Mouse (Mus musculus) frontal cortex, postnatal 10 days (tissue): ENCODE results near the gene 1700010I14Rik.
A peak's percentile ranks its signal among the peaks of the same experiment; 100 is the strongest.

Source experiments
- DNase-seq, 2 experiments: peaks; one replicate each; pipeline ENCODE4 v3.0.0; 2022; ENCODE audit warnings: low spot score in 2 of 2, mixed read lengths in 1 of 2

Gene 1700010I14Rik

DNA sequence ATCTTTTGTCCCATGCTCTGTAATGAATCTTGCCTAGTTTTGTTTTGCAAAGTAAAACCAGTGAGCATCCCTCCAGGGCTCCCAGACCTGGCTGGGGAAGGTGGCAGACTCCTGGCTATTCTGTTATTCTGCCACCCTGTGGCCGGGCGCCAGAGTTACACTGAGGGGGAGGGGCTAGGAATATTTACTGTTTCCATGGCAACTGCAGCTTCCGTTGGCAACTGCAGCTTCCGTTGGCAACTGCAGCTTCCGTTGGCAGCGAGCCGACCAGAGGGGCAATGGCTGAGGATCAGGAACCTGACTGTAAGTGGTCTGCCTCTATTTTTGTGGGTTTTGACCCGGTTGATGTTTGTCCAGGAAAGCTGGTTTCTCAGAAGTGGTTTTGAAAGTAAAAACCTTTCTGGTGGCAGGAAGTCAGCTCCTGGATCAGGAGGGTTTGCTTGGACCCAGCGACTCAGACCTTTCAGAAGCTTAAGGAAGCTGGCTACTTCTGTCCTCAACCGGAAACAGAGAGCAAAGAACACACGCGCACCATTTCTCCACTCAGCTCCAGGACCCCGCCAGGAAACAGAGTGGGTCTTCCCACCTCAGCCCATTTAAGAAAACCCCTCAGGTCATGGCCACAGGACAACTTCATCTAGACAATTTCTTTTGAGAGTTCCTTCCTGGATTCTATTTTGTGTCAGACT, at the start of gene 1700010I14Rik:
Gene 1700010I14Rik, plus strand, starts transcription at position 215 of the 689 bp plus-strand sequence.
- DNase-seq, result peak; percentile 88 to 89

DNA sequence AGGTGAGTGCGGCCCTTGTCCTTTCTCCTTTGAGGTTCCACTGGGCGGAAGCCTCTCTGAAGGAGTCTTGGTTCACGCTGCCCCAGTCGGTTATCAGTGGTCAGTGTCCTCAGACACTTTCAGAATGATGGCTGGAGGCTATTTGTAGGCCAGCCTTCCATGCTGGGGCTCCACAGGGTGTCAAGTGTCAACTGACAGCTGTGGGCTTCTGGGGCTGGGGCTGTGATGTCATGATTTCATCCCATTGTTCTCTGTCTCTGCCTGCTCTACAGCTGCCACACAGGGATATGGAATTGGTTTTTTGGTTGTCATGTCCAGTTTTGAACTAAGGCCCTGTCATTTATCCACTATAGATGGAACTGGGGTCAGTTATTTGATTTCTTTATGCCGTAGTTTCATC, 36.5 kb upstream of the 1700010I14Rik start:
- DNase-seq, result no peak

DNA sequence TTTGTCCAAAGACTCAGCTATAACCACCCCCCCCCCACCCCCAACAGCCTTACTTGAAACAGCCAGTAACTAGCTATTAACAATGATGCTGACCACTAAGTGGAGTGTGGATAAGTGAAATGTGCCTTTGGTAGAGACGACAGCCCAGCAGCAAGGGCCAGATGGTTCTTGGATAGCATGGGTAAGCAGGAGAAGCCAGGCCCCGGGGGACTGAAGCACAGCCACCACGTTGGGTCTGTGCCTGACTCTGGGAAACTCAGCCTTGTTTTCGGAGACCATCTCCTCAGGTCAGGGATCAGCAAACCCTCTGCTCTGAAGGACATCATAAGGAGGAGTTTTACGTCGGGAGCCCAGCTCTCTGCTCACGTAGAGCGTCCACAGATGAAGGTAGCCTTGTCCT, 35.2 kb upstream of the 1700010I14Rik start:
- no peak for DNase-seq

DNA sequence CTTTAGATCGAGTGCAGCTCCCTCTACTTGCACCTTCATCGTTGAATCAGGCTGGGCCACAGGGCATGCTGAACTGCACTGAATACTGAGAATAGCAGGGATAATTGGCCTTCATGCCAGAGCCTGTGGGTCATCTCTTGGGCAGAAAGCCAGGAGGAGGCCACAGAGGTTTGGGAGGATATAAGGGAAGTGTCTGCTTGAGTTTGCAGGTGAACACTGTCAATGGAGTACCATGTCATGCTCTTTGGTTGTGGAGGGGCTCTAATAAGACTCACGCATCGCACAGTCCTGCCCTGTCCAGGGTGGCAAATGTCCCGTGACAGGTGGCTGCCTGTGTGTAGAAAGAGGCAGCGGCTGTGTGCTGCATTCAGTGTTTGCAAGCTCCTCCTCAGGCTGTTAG, 30.0 kb upstream of the 1700010I14Rik start:
- no peak for DNase-seq

DNA sequence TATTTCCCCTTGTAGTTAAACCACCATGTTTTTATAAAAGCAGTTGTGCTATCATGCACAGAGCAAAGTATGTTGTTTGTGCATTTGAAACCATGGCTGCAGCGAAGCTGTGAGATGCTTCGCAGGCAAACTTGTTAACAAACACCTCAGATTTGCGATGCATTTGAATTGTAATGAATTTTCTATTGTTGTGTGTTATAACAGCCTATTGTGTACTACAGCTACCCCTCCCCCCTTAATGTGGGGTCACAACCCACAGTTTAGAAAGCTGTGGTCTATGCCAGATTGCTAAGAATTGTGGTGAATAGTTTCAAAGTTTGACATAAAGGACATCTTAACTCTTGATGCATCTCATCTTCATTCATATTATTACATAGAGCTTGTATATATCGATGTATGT, 27.7 kb upstream of the 1700010I14Rik start:
- DNase-seq, result no peak

DNA sequence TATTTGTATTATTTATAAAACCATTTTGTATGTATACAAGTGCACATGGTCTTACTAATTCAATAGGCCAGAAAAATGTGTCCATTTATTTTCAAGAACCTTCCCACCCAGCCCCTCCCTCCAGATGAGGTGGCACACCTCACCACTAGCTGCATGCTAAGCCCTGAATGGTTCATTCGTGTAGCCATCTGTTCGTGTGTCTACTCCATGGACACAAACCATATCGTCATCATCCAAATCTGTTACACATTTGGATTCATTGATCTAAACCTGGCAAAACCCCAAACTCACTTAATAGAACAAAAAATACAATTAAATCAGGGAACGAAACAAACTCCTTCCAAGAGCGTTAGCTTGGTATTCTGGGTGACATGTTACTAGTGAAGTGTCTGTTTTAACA, 27.0 kb upstream of the 1700010I14Rik start:
- DNase-seq, result no peak

DNA sequence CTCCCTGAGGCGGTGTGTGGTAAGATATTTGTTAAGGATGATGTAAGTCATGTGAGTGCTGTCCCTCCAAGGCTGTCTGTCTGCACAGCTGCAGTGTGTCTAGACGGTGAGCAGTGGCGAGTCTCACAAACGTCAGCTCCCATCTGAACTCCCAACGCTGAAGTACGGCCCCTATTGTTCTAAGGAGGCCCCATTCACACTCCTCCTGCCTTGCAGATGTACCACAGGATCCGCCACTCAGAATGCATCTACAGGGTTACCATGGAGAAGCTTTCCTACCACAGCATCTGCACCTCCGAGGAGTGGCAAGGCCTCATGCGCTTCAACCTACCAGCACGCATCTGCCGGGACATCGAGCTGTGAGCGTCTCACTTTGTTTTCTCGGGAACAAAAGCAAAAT, 26.5 kb upstream of the 1700010I14Rik start:
- no peak for DNase-seq

DNA sequence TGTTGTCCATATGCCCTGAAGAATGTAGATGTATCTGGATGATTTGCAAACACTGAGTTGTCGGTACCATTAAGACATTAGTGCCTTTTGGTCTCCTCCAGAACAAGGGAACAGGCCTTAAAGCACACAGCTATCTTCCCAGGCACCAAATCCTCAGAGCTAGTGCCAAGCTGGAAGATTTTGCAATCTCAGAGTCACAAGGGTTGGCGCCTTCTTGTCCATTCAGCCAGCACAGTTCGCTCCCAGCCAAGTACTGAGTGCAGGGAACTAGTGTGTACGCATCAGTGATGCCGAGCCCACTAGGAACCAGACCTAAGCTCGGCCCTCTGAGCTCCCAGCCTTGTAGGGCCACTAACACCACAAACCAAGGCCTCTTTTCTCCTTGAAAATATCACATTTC, 23.0 kb upstream of the 1700010I14Rik start:
- DNase-seq, result no peak

DNA sequence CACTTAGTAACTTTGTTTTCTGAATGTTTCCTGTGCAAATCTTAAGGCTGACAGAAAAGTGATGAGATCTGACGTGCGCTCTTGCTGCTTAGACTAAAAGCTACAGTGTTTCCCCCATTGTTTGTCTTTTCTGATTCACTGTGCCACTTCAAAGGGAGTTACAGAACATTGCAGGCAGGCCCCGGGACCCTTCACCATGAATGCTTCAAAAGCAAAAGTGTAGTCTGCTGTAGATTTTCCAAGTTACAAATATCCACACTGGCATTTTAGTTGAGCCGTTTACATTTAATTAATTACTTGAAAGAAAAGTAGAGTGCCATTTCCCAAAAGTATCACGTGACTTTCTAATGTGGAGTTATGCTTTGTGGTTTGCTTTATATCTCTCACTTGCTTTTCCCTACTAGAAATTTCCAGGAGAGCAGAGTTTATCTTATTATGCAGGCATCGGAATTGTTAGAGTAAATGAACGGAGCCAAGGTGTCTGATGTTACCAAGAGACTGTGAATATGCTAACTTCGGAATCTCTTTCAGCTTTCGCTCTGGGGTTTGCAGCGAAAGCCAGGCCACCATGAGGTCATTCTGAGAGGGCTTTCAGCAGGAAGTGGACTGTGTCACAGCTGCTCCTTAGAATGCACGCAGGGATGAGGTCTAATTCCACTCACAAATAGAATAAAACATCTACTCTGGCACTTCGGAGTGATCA, 15.8 kb upstream of the 1700010I14Rik start:
- DNase-seq, result no peak

DNA sequence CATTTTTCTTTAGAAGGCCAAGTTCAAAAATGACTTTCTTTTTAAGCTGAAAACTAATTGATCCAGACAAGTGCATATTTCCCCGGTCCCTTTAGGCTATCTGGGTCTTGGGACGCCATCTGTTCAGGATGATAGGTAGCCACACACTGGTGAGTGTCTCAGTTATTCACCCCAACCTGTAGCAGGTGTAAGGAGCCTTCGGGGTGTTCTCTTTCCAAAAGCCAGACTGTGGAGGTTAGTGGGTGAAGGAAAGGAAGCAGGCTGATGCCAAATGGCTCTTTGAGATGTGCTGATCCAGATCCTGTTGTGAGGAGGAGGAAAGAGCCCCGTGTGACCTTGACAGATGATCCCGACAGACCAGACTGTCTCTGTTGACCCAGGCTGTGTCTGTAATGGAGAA, 14.8 kb upstream of the 1700010I14Rik start:
- DNase-seq, result no peak

DNA sequence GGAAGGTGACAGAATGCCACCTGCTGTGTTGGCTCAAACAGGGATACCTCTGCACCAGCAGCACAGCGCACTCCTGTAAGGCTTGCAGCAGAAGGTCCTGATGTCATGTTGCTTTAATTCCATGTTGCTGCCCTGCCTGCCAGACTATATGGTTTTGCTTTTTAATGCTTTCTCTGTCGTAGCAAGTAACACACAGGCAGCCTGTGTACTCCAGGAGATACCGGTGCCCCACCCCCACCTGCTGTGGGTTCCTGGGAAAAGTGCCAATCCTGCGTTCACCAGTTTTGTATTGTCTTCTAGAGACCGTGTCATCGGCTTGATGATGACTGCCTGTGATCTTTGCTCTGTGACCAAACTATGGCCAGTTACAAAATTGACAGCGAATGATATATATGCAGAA, 13.7 kb upstream of the 1700010I14Rik start:
- DNase-seq, result no peak

DNA sequence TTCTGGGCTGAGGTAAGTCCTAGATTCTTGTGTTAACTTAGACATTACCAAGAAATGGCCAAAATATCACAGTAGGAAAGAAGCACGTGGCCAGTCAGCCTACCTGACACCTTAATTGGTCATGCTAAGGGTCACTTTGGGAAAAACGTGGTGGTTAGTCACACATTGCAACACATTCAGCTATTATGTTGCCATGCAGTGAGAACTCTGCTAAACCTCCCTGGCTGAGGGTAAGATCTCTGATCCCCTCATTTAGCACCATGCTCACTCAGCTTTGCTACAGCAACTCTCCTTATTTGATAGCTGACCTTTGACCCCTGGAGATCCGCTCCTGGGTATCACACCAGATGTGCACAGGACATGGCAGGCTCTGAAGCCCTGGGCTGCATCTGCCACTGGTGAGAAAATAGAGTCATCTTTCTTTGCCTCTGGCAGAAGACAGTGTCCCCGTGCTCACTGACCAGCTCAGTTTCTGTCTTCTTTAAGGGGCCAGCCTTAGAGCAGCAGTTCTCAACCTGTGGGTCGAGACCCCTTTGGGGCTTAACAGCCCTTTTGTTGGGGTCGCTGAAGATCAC, 13.2 kb upstream of the 1700010I14Rik start:
- DNase-seq, result no peak

DNA sequence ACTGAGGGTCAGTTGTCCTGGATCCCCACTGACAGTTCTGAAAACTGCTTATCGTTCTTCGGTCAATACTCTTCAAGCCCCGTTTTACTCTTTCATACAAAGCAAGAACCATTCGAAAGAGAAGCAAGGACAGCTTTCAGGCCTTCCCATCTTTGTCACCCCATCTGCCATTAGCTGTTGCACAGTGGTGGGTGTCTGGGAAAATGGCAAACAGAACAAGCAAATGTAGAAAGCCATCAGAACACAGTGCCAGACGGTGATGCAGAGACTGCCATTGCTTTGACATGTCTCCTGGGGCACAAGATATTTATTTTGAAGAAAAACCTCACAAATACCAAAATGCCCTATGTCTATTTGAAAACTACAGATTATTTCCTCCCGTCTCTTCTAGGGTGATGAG, 11.4 kb upstream of the 1700010I14Rik start:
- DNase-seq, result no peak

DNA sequence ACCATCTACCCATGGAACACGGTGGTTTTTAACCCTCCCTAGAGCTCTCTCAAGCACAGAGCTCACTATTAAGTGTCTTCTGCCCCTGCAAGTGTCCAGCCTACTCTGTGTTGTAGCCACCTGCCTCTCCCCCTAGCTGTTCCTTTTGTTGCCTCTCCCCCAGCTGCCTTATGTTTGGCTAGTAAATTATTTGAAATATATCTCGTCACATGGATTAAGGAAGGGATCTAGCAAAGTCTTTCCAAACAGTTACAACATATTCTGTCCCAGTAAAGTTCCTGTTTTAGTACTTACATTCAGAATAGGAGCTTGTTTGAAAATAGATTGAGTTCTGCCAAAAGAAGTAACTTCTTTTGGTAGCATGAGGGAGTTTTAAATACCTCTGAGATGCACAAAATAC, 10.9 kb upstream of the 1700010I14Rik start:
- no peak for DNase-seq

DNA sequence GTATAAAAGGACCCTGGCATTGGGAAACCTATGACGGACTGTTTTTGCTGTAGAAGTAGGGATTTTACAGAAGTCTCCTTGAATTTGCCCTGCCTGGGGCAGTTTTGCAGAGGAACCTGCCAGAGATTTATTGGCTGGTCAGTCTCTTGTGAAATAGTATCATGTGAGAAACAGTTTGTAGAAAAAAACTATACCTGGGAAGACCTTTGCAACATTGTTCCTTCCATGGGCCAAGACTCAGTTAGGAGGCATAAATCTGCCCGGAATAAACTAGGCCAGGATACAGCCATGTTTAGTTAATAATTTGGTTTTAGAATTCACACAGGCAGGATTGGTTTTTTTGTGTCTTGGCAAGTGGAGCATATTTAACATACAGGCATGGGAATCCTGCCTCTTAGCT, 4.6 kb upstream of the 1700010I14Rik start:
- DNase-seq, result no peak

DNA sequence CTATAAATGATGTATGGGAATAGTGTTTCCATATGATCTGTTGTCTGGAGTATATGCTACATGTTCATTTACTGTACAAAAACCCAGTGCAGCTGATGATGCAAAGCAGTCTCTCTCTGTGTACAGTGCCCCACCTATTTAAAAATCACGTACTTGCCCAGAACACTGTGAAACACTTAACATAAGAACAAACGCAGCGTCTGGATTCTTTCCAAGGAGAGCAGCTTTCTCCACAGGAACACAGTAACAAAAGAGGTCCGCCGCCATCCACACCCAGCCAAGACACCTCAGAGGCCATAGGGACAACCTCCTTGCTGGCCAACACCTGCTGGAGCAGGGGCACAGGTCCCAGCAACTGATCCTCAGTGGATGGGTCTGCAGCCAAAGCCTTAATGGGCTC, 2.4 kb upstream of the 1700010I14Rik start:
- peak in 1 of 2 experiments; percentile 29 for DNase-seq

DNA sequence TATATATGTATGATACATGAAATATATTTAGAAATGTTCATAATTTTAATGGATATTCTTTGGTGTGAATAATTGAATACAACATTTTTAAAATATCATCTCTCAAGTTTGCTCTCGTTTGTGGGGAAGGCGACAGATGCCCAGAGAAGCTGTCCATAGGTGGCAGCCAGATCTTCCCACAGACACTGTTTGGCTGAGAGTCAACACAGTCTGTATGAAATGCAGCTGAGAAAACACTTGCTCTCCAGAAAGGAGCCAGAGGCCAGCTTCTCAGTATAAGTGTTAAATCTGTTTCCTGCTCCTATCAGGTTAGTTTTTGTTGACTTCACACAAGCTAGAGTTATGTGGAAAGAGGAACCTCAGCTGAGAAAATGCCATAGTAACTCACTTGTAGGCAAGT, 1.6 kb upstream of the 1700010I14Rik start:
- DNase-seq, result peak in 1 of 2 experiments; percentile 40

DNA sequence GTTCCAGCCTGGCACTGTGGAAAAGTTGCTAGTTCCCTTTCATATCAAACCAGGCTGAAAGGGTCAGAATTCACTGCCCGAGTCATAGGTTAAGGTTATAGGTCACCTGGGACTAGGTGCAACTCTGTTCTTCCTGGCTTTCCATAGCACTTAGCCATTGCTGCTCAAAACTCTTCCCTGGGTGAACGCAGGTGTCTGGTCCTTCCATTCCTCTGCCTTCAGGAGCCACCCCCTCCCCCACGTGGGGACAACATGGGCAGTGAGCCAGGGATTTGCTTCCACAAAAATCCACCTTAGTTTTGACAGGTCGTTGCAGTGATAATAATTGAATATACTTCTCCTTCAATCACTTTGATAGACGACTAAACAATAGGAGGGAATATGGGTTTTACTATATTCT, 764 bp upstream of the 1700010I14Rik start:
- DNase-seq, result peak in 1 of 2 experiments; percentile 33

DNA sequence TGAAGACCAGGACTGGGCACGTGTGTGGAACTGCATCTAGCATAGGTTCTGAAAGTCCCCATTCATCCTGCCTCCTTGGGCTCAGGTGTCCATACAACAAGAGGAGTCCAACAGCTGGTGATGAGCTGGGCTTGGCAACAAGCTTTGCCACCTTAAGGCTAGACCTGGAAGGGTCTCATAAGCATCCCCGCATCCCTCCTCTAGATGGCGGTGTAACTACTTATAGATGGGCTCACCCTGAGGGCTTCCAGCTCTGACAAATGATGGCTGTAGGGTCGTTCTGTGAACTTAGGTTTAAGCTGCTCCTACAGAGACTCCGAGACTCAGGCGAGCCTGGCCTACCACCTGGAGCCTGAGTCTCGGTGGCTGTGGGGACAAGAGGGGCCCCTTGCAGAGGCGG, 3.0 kb downstream of the 1700010I14Rik start:
- DNase-seq, result peak; percentile 26 to 44

DNA sequence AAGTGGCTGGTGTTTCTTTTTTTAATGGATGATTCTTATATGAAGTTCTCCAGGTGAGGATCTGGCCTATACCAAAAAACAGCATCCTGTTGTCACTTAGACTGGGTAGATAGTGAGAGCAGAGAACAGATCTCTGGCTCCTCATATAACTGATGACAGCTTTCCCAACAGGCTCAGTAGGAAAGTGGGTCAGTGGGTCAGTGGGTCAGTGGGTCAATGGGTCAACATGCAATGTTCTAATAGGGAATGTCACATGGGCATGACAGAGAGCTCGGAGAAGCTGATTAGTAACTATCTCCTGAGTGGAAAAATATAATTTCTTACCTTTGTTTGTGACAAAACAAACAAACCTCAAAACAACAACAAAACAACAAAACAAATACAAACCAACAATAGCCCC, 7.2 kb downstream of the 1700010I14Rik start:
- no peak for DNase-seq

DNA sequence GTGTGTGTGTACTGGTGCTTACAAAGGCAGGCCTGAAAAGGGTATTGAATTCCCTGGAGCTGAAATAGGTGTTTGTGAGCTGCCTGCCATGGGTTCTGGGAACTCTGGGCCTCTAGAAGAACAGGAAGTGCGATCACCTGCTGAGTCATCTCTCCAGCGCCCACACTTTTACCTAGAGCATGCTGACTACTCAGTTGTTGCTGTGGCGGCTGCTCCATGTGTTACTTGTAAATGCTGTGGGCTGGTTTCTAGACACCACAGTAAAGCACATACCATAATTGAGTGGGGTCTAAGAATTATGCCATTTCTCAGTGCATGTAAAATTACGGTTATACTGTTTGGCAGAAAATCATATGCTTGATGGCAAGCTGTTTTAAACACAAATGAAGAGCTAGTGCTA, 14.3 kb downstream of the 1700010I14Rik start:
- DNase-seq, result no peak

DNA sequence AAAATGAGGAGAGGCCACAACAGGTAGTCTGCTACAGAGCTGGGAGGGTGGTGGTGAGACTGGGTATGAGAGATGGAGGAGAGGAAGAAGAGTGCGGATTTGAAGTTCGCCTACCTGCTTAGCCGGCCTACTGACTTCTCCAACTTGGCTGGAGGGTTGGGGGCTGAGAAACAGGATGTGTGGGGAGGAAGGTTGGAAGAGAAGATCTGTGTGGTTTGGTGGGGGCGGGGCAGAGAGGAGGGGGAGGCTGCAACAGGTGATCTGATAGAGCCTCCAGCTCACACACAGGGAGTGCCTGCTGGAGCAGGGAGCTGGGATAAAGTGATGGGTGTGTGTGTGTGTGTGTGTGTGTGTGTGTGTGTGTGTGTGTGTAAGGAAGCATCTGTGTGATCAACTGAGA, 16.4 kb downstream of the 1700010I14Rik start:
- no peak for DNase-seq
